Mouse (Mus musculus): ENCODE results near the gene Trim50.

GRCm38 (mm10) chr5:135373601-135374000, 20.5 kb downstream of the Trim50 start:
- TF ChIP-seq POLR2A (IDR thresholded peaks at IDR 0.05; ENCODE audit: low read depth, low read length), result no peak
- 0 out of 2 replicates have a peak, but pooled peaks have one; percentile 17 for TF ChIP-seq CTCF (conservative IDR thresholded peaks at IDR 0.05; ENCODE audit: insufficient read depth, insufficient read length, low read depth, low read length)

All from kidney, adult 2 months (tissue).